Mouse (Mus musculus) hindbrain, embryonic 15.5 days (tissue): ENCODE results near the gene Unc5b. TPM values are rescaled to one million over a fixed set of nuclear protein-coding genes. Genes with fewer than 3 reads are reported as not detected.
A peak's percentile ranks its signal among the peaks of the same experiment; 100 is the strongest.
"Not testable (repeated sequence)": the region's sequence is repeated elsewhere in the genome, so short reads cannot be mapped to it uniquely, and the experiment has no call there.

ENCODE experiments used
- ATAC-seq: fragments of 200-750 bp; cut with Nextera tagmentation; 2 replicates; pipeline ENCODE4 v1.8.0; 2017; ENCODE audit warnings: low read depth, moderate number of reproducible peaks, moderate TSS enrichment; ENCODE audit not compliant: low FRiP score
- H3K27ac ChIP-seq: fragments of 300-500 bp; sonication (generic); replicated peaks from 2 replicates; pipeline ENCODE4 v1.5.1; 2015; ENCODE audit warnings: mild to moderate bottlenecking, inconsistent platforms
- H3K27me3 ChIP-seq: fragments of 300-500 bp; sonication (generic); 2 replicates; pipeline ENCODE4 v1.6.1; 2015; ENCODE audit warnings: control low read depth, inconsistent platforms
- H3K36me3 ChIP-seq: fragments of 300-500 bp; sonication (generic); 2 replicates; pipeline ENCODE4 v1.6.1; 2015; ENCODE audit warnings: control low read depth, inconsistent platforms
- H3K4me1 ChIP-seq: fragments of 300-500 bp; sonication (generic); replicated peaks from 2 replicates; pipeline ENCODE4 v1.6.1; 2015; ENCODE audit warnings: control low read depth, inconsistent platforms
- H3K4me2 ChIP-seq: fragments of 300-500 bp; sonication (generic); 2 replicates; pipeline ENCODE4 v1.6.1; 2015; ENCODE audit warnings: moderate library complexity, mild to moderate bottlenecking, inconsistent platforms
- H3K4me3 ChIP-seq: fragments of 300-500 bp; sonication (generic); 2 replicates; pipeline ENCODE4 v1.5.1; 2015; ENCODE audit warnings: mild to moderate bottlenecking, inconsistent platforms
- H3K9ac ChIP-seq: fragments of 300-500 bp; sonication (generic); 2 replicates; pipeline ENCODE4 v1.6.1; 2015; ENCODE audit warnings: inconsistent platforms
- H3K9me3 ChIP-seq: fragments of 300-500 bp; sonication (generic); 2 replicates; pipeline ENCODE4 v1.6.1; 2016; ENCODE audit warnings: control low read depth, inconsistent platforms
- WGBS: fragments of 180-500 bp; shearing (Covaris S2); methylation state at CpG from one replicate; pipeline ENCODE4 v1.1.7; 2015; 5-methylcytosine and 5-hydroxymethylcytosine counted together
- polyA plus RNA-seq: library from polyadenylated mRNA; unstranded; fragments of >200 nt; fragmentation: Nextera tagmentation; extraction: Ambion mirVana; gene quantifications from 2 replicates; pipeline ENCODE4 v1.2.1, GENCODE M21; 2015

The Unc5b gene
- polyA plus RNA-seq, 1 experiment from 2014 or later = 3.5 TPM

GRCm38 (mm10) chr10:60742942-60743341 is 88.4 kb downstream of the Unc5b start:
- H3K4me2 ChIP-seq = no peak overlapping the region
- no peak overlapping the region for H3K9ac ChIP-seq
- H3K27ac ChIP-seq = no peak overlapping the region
- no peak overlapping the region for H3K4me3 ChIP-seq
- WGBS = 81% methylated on average over 6 of the region's 6 CpGs
- no peaks in the 10 kb centered on the region for H3K27me3 ChIP-seq
- ATAC-seq = no peak
- H3K4me1 ChIP-seq = peaks cover 14% of the 10 kb centered on the region
- no peaks in the 10 kb centered on the region for H3K9me3 ChIP-seq
- no peaks in the 10 kb centered on the region for H3K36me3 ChIP-seq

- H3K27me3 ChIP-seq, H3K9me3 ChIP-seq, ATAC-seq, H3K4me2 ChIP-seq, H3K9ac ChIP-seq, H3K4me3 ChIP-seq, H3K4me1 ChIP-seq, H3K27ac ChIP-seq, H3K36me3 ChIP-seq: not testable (repeated sequence)
- WGBS = 71% methylated on average over 1 of the region's 1 CpGs
Measured at GRCm38 (mm10) chr10:60742296-60742695, 89.1 kb downstream of the Unc5b start.

- H3K9ac ChIP-seq = no peak overlapping the region
- no peaks in the 10 kb centered on the region for H3K36me3 ChIP-seq
- H3K4me2 ChIP-seq = no peak overlapping the region
- ATAC-seq = no peak
- 82% methylated on average over 7 of the region's 7 CpGs for WGBS
- H3K4me1 ChIP-seq = peaks cover 5% of the 10 kb centered on the region
- H3K27me3 ChIP-seq = no peaks in the 10 kb centered on the region
- H3K9me3 ChIP-seq = no peaks in the 10 kb centered on the region
- H3K4me3 ChIP-seq = no peak overlapping the region
- no peak overlapping the region for H3K27ac ChIP-seq
Measured at GRCm38 (mm10) chr10:60741435-60741834, 89.9 kb downstream of the Unc5b start.

- Histone ChIP-seq H3K9me3 (no peaks in the 10 kb centered on the region), H3K4me3 (no peak overlapping the region), H3K36me3 (no peaks in the 10 kb centered on the region), H3K4me2 (no peak overlapping the region), H3K27me3 (no peaks in the 10 kb centered on the region), H3K27ac (no peak overlapping the region), H3K4me1 (0 out of 2 replicates have a peak, but pooled peaks cover 4% of the 10 kb centered on the region), H3K9ac (no peak overlapping the region)
- WGBS = 87% methylated on average over 4 of the region's 4 CpGs
- ATAC-seq = no peak
Measured at GRCm38 (mm10) chr10:60739619-60740363, 91.6 kb downstream of the Unc5b start.

- H3K9ac ChIP-seq = no peak overlapping the region
- 0 out of 2 replicates have a peak, but pooled peaks cover 4% of the 10 kb centered on the region for H3K4me1 ChIP-seq
- 85% methylated on average over 8 of the region's 9 CpGs for WGBS
- no peak overlapping the region for H3K4me2 ChIP-seq
- no peaks in the 10 kb centered on the region for H3K36me3 ChIP-seq
- H3K27me3 ChIP-seq = no peaks in the 10 kb centered on the region
- ATAC-seq = no peak
- no peak overlapping the region for H3K27ac ChIP-seq
- H3K4me3 ChIP-seq = no peak overlapping the region
- H3K9me3 ChIP-seq = no peaks in the 10 kb centered on the region
Measured at GRCm38 (mm10) chr10:60737886-60738640, 93.3 kb downstream of the Unc5b start.

- WGBS = 60% methylated on average over 11 of the region's 11 CpGs
- no peaks in the 10 kb centered on the region for H3K36me3 ChIP-seq
- no peaks in the 10 kb centered on the region for H3K9me3 ChIP-seq
- no peak for ATAC-seq
- peak overlapping the region; percentile 49; the same call in 1 of the 2 replicates for H3K27ac ChIP-seq
- H3K4me2 ChIP-seq = no peak overlapping the region
- H3K9ac ChIP-seq = no peak overlapping the region
- no peaks in the 10 kb centered on the region for H3K27me3 ChIP-seq
- no peak overlapping the region for H3K4me3 ChIP-seq
- peaks cover 8% of the 10 kb centered on the region for H3K4me1 ChIP-seq
Measured at GRCm38 (mm10) chr10:60737169-60737728, 94.1 kb downstream of the Unc5b start.

GRCm38 (mm10) chr10:60735737-60736136 is 95.6 kb downstream of the Unc5b start:
- no peak for ATAC-seq
- Histone ChIP-seq H3K4me3 (no peak overlapping the region), H3K9me3 (no peaks in the 10 kb centered on the region), H3K36me3 (no peaks in the 10 kb centered on the region), H3K27ac (no peak overlapping the region), H3K4me1 (peaks cover 17% of the 10 kb centered on the region), H3K4me2 (no peak overlapping the region), H3K9ac (no peak overlapping the region), H3K27me3 (no peaks in the 10 kb centered on the region)
- 100% methylated on average over 1 of the region's 1 CpGs for WGBS

GRCm38 (mm10) chr10:60733471-60733870 is 97.9 kb downstream of the Unc5b start:
- Histone ChIP-seq H3K9me3 (no peaks in the 10 kb centered on the region), H3K36me3 (no peaks in the 10 kb centered on the region), H3K4me3 (no peak overlapping the region), H3K4me1 (peaks cover 17% of the 10 kb centered on the region), H3K27ac (no peak overlapping the region), H3K27me3 (no peaks in the 10 kb centered on the region), H3K9ac (no peak overlapping the region), H3K4me2 (no peak overlapping the region)
- 94% methylated on average over 8 of the region's 8 CpGs for WGBS
- ATAC-seq = no peak

- ATAC-seq = no peak
Measured at GRCm38 (mm10) chr10:60732397-60732861, 99.0 kb downstream of the Unc5b start.

GRCm38 (mm10) chr10:60731742-60732141 is 99.6 kb downstream of the Unc5b start:
- H3K9ac ChIP-seq = no peak overlapping the region
- no peak for ATAC-seq
- no peaks in the 10 kb centered on the region for H3K36me3 ChIP-seq
- no peak overlapping the region for H3K4me3 ChIP-seq
- H3K27me3 ChIP-seq = no peaks in the 10 kb centered on the region
- H3K4me2 ChIP-seq = no peak overlapping the region
- H3K27ac ChIP-seq = 0 out of 2 replicates have a peak overlapping the region, but pooled peaks have one; percentile 8
- H3K4me1 ChIP-seq = peaks cover 22% of the 10 kb centered on the region
- no peaks in the 10 kb centered on the region for H3K9me3 ChIP-seq
- 25% methylated on average over 5 of the region's 5 CpGs for WGBS

More at GRCm38 (mm10) chr10:60732397-60732861, 99.0 kb downstream of the Unc5b start:
- H3K27ac ChIP-seq = 0 out of 2 replicates have a peak overlapping the region, but pooled peaks have one; percentile 35
- no peak overlapping the region for H3K4me3 ChIP-seq
- H3K4me1 ChIP-seq = peaks cover 20% of the 10 kb centered on the region
- no peaks in the 10 kb centered on the region for H3K9me3 ChIP-seq
- no peak overlapping the region for H3K9ac ChIP-seq
- H3K27me3 ChIP-seq = no peaks in the 10 kb centered on the region
- H3K4me2 ChIP-seq = no peak overlapping the region
- no peaks in the 10 kb centered on the region for H3K36me3 ChIP-seq
- WGBS = 32% methylated on average over 2 of the region's 2 CpGs

- no peak overlapping the region for H3K4me3 ChIP-seq
- H3K27ac ChIP-seq = no peak overlapping the region
- peaks cover 17% of the 10 kb centered on the region for H3K4me1 ChIP-seq
- no peaks in the 10 kb centered on the region for H3K27me3 ChIP-seq
- ATAC-seq = no peak
- H3K36me3 ChIP-seq = no peaks in the 10 kb centered on the region
- no peak overlapping the region for H3K9ac ChIP-seq
- H3K9me3 ChIP-seq = no peaks in the 10 kb centered on the region
- 30% methylated on average over 5 of the region's 5 CpGs for WGBS
- no peak overlapping the region for H3K4me2 ChIP-seq
Measured at GRCm38 (mm10) chr10:60727301-60727700, 104.1 kb downstream of the Unc5b start.

GRCm38 (mm10) chr10:60726896-60727295 is 104.5 kb downstream of the Unc5b start:
- no peak for ATAC-seq
- Histone ChIP-seq H3K36me3 (no peaks in the 10 kb centered on the region), H3K4me2 (no peak overlapping the region), H3K4me1 (peaks cover 14% of the 10 kb centered on the region), H3K9me3 (no peaks in the 10 kb centered on the region), H3K4me3 (no peak overlapping the region), H3K9ac (no peak overlapping the region), H3K27me3 (no peaks in the 10 kb centered on the region), H3K27ac (no peak overlapping the region)
- 67% methylated on average over 3 of the region's 3 CpGs for WGBS
